Mouse (Mus musculus) kidney, embryonic 15.5 days (tissue): ENCODE data around the gene B3gat1. TPM values are rescaled to one million over a fixed set of nuclear protein-coding genes. Genes with fewer than 3 reads are reported as not detected.

ENCODE experiments used
- ATAC-seq: fragments of 200-750 bp; cut with Nextera tagmentation; replicated peaks from 2 replicates; pipeline ENCODE4 v1.8.0; 2017; ENCODE audit warnings: moderate TSS enrichment; ENCODE audit not compliant: low FRiP score
- H3K27ac ChIP-seq: fragments of 300-500 bp; sonication (generic); 2 replicates; pipeline ENCODE4 v1.5.1; 2015; ENCODE audit warnings: mild to moderate bottlenecking, inconsistent platforms
- H3K27me3 ChIP-seq: fragments of 300-500 bp; sonication (generic); 2 replicates; pipeline ENCODE4 v1.6.1; 2015; ENCODE audit warnings: inconsistent platforms
- H3K36me3 ChIP-seq: fragments of 300-500 bp; sonication (generic); 2 replicates; pipeline ENCODE4 v1.6.1; 2015; ENCODE audit warnings: inconsistent platforms
- H3K4me1 ChIP-seq: fragments of 300-500 bp; sonication (generic); 2 replicates; pipeline ENCODE4 v1.6.1; 2015; ENCODE audit warnings: inconsistent platforms
- H3K4me2 ChIP-seq: fragments of 300-500 bp; sonication (generic); 2 replicates; pipeline ENCODE4 v1.6.1; 2015; ENCODE audit warnings: moderate library complexity, mild to moderate bottlenecking, inconsistent platforms
- H3K4me3 ChIP-seq: fragments of 300-500 bp; sonication (generic); replicated peaks from 2 replicates; pipeline ENCODE4 v1.5.1; 2015; ENCODE audit warnings: mild to moderate bottlenecking, inconsistent platforms
- H3K9ac ChIP-seq: fragments of 300-500 bp; sonication (generic); 2 replicates; pipeline ENCODE4 v1.6.1; 2015; ENCODE audit warnings: mild to moderate bottlenecking, inconsistent platforms
- H3K9me3 ChIP-seq: fragments of 300-500 bp; sonication (generic); replicated peaks from 2 replicates; pipeline ENCODE4 v1.6.1; 2016; ENCODE audit warnings: inconsistent platforms
- WGBS: fragments of 180-500 bp; shearing (Covaris S2); methylation state at CpG from one replicate; pipeline ENCODE4 v1.1.7; 2015; ENCODE audit warnings: mixed read lengths; 5-methylcytosine and 5-hydroxymethylcytosine counted together
- polyA plus RNA-seq: library from polyadenylated mRNA; unstranded; fragments of >200 nt; fragmentation: Nextera tagmentation; extraction: Ambion mirVana; gene quantifications from 2 replicates; pipeline ENCODE4 v1.2.1, GENCODE M21; 2015

Gene B3gat1
- polyA plus RNA-seq, 1 experiment from 2014 or later, result 0.21 TPM

- H3K4me1 ChIP-seq, result no peaks in the 10 kb centered on the region
- H3K9me3 ChIP-seq, result no peaks in the 10 kb centered on the region
- H3K27me3 ChIP-seq, result no peaks in the 10 kb centered on the region
- no peak overlapping the region for H3K27ac ChIP-seq
- no peak overlapping the region for H3K4me2 ChIP-seq
- no peaks in the 10 kb centered on the region for H3K36me3 ChIP-seq
- WGBS, result 74% methylated on average over 7 of the region's 7 CpGs
- no peak overlapping the region for H3K9ac ChIP-seq
- no peak overlapping the region for H3K4me3 ChIP-seq
- ATAC-seq, result no peak
These were observed 50.0 kb downstream of the B3gat1 start for GRCm38 (mm10) chr9:26783414-26783975.

DNA sequence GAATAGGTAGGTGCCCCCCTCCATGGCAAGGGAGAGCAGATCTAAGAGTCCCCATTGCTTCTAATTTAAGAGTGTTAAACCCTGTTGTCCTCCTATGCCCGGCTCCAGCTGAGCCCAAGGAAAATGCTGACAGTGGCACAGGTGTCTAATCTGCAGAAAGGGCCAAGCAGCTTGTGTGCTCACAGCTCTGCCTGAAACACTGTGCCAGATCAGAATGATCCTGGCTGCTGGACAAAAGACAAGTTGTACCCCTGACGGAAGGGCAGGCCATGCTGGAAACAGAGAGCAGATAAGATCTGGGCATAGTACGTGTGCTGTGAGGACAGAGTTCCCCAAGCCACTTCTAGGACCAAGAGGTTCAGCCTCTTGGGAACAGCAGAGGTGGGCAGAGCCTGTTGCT lies 59.3 kb downstream of the B3gat1 start:
- H3K4me2 ChIP-seq, result no peak overlapping the region
- H3K4me1 ChIP-seq, result peaks cover 3% of the 10 kb centered on the region; the same call in 1 of the 2 replicates
- no peaks in the 10 kb centered on the region for H3K36me3 ChIP-seq
- no peak overlapping the region for H3K9ac ChIP-seq
- 68% methylated on average over 3 of the region's 3 CpGs for WGBS
- no peaks in the 10 kb centered on the region for H3K27me3 ChIP-seq
- no peak overlapping the region for H3K27ac ChIP-seq
- no peak for ATAC-seq
- no peaks in the 10 kb centered on the region for H3K9me3 ChIP-seq
- H3K4me3 ChIP-seq, result no peak overlapping the region

DNA sequence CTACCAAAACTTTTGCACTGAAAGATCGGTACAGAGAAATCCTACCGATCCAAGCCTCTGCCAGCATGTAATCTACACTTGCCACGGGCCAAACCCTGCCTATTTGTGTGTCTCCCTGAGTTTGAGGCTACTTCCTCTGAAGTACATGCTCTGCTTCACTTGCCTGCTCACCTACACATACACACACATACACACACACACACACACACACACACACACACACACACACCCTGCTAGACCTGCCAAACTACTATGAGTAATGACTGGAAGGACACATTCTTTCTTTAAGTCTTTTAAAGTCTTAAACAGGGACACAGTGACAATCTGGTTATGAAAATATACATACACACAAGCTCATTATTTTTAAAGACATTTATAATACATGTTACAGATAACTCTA lies 64.7 kb downstream of the B3gat1 start:
- 70% methylated on average over 3 of the region's 3 CpGs for WGBS
- H3K9me3 ChIP-seq, result no peaks in the 10 kb centered on the region
- H3K4me3 ChIP-seq, result no peak overlapping the region
- peak overlapping the region; percentile 66; the same call in 1 of the 2 replicates for H3K27ac ChIP-seq
- H3K9ac ChIP-seq, result no peak overlapping the region
- H3K4me1 ChIP-seq, result peaks cover 8% of the 10 kb centered on the region; the same call in 1 of the 2 replicates
- no peaks in the 10 kb centered on the region for H3K27me3 ChIP-seq
- no peaks in the 10 kb centered on the region for H3K36me3 ChIP-seq
- ATAC-seq, result 0 out of 2 replicates have a peak, but pooled peaks have one; percentile 25
- H3K4me2 ChIP-seq, result no peak overlapping the region

- no peaks in the 10 kb centered on the region for H3K36me3 ChIP-seq
- no peaks in the 10 kb centered on the region for H3K27me3 ChIP-seq
- 41% methylated on average over 1 of the region's 1 CpGs for WGBS
- ATAC-seq, result no peak; the same call in 1 of the 2 replicates
- H3K4me3 ChIP-seq, result no peak overlapping the region
- no peak overlapping the region for H3K9ac ChIP-seq
- H3K9me3 ChIP-seq, result no peaks in the 10 kb centered on the region
- 0 out of 2 replicates have a peak, but pooled peaks cover 7% of the 10 kb centered on the region for H3K4me1 ChIP-seq
- H3K4me2 ChIP-seq, result no peak overlapping the region
- H3K27ac ChIP-seq, result peak overlapping the region; percentile 66
These were observed 65.2 kb downstream of the B3gat1 start for GRCm38 (mm10) chr9:26798731-26799130.

- H3K9ac ChIP-seq, result no peak overlapping the region
- no peak overlapping the region for H3K4me3 ChIP-seq
- peak overlapping the region; percentile 22; the same call in 1 of the 2 replicates for H3K27ac ChIP-seq
- H3K4me2 ChIP-seq, result no peak overlapping the region
- ATAC-seq, result peak; percentile 69
- no peaks in the 10 kb centered on the region for H3K9me3 ChIP-seq
- no peaks in the 10 kb centered on the region for H3K36me3 ChIP-seq
- WGBS, result 87% methylated on average over 2 of the region's 2 CpGs
- no peaks in the 10 kb centered on the region for H3K27me3 ChIP-seq
- 0 out of 2 replicates have a peak, but pooled peaks cover 11% of the 10 kb centered on the region for H3K4me1 ChIP-seq
These were observed 66.8 kb downstream of the B3gat1 start for GRCm38 (mm10) chr9:26800357-26800756.

GRCm38 (mm10) chr9:26804321-26804720 lies 70.8 kb downstream of the B3gat1 start:
- H3K36me3 ChIP-seq, result no peaks in the 10 kb centered on the region
- no peak for ATAC-seq
- no peaks in the 10 kb centered on the region for H3K9me3 ChIP-seq
- H3K4me3 ChIP-seq, result 0 out of 2 replicates have a peak overlapping the region, but pooled peaks have one; percentile 58
- H3K4me2 ChIP-seq, result peak overlapping the region; percentile 81
- H3K9ac ChIP-seq, result no peak overlapping the region
- no peaks in the 10 kb centered on the region for H3K27me3 ChIP-seq
- 0 out of 2 replicates have a peak overlapping the region, but pooled peaks have one; percentile 27 for H3K27ac ChIP-seq
- peaks cover 17% of the 10 kb centered on the region; the same call in 1 of the 2 replicates for H3K4me1 ChIP-seq

GRCm38 (mm10) chr9:26805935-26806666 lies 72.6 kb downstream of the B3gat1 start, which contains the start of gene Glb1l2:
Gene Glb1l2, minus strand, starts transcription at chr9:26806468.
- WGBS, result 1% methylated on average over 33 of the region's 33 CpGs
- Histone ChIP-seq H3K9ac (peak within 1 kb of the TSS; percentile 46), H3K36me3 (no peaks in the 10 kb centered on the region), H3K27ac (peak within 1 kb of the TSS; percentile 86), H3K4me3 (peak within 1 kb of the TSS; percentile 58), H3K9me3 (no peaks in the 10 kb centered on the region), H3K4me1 (peaks cover 10% of the 10 kb centered on the region; the same call in 1 of the 2 replicates), H3K27me3 (no peaks in the 10 kb centered on the region), H3K4me2 (peak within 1 kb of the TSS; percentile 81)
- ATAC-seq, result peak; percentile 100

DNA sequence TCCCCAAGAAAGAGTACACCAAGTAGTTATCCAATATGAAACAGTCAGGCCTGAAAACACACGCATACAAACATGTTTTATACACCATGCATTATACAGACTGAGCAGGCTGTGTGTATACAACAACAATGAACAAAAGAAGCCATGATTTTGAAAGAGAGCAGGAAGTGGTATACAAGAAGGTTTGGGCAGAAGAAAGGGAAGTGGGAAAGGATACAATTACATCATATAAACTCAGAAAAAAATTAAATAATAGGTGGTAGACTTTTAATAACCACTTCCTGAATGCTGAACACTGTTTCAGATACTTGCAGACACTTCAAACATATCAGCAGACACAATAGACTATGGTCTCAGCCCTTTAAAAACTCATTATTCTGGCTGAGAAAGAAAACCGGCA lies 75.2 kb downstream of the B3gat1 start:
- H3K36me3 ChIP-seq, result no peaks in the 10 kb centered on the region
- no peak overlapping the region for H3K4me2 ChIP-seq
- H3K9ac ChIP-seq, result no peak overlapping the region
- WGBS, result 83% methylated on average over 2 of the region's 2 CpGs
- no peak overlapping the region for H3K27ac ChIP-seq
- H3K4me3 ChIP-seq, result no peak overlapping the region
- no peak for ATAC-seq
- H3K27me3 ChIP-seq, result no peaks in the 10 kb centered on the region
- H3K9me3 ChIP-seq, result no peaks in the 10 kb centered on the region
- H3K4me1 ChIP-seq, result peaks cover 10% of the 10 kb centered on the region; the same call in 1 of the 2 replicates

Other genes with a start within 250 kb of the B3gat1 start
- 33.2 and 34.0 TPM in 2 replicates for gene Glb1l2, start 72.7 kb downstream of the B3gat1 start, polyA plus RNA-seq
- not detected in 2 replicates for gene Glb1l3, start 127.2 kb downstream of the B3gat1 start, polyA plus RNA-seq
- gene Gm1110, start 189.4 kb downstream of the B3gat1 start, polyA plus RNA-seq, result not detected in 2 replicates